Mouse (Mus musculus) olfactory bulb, adult 2 months (tissue): Measurements from ENCODE around the gene 1500011B03Rik. TPM values are rescaled to one million over a fixed set of nuclear protein-coding genes. Genes with fewer than 3 reads are reported as not detected.
A peak's percentile ranks its signal among the peaks of the same experiment; 100 is the strongest.
"Not testable (repeated sequence)": the region's sequence is repeated elsewhere in the genome, so short reads cannot be mapped to it uniquely, and the experiment has no call there.

Experiments
- H3K27ac ChIP-seq: fragments of 200-500 bp; 2 replicates; pipeline ENCODE4 v1.5.1; 2012; ENCODE audit warnings: low read depth, low read length; ENCODE audit not compliant: insufficient read depth
- H3K4me1 ChIP-seq: fragments of 200-500 bp; 2 replicates; pipeline ENCODE4 v1.6.1; 2012; ENCODE audit warnings: low read length; ENCODE audit not compliant: control insufficient read depth, insufficient read depth
- H3K4me3 ChIP-seq: fragments of 200-500 bp; 2 replicates; pipeline ENCODE4 v1.5.1; 2012; ENCODE audit warnings: mild to moderate bottlenecking, low read depth, low read length, moderate library complexity; ENCODE audit not compliant: insufficient read depth
- CTCF ChIP-seq: fragments of 200-500 bp; IDR thresholded peaks from 2 replicates; pipeline ENCODE4 v1.5.1; 2012; ENCODE audit warnings: low read depth, mild to moderate bottlenecking, low read length, moderate library complexity; ENCODE audit not compliant: insufficient read depth
- POLR2A ChIP-seq: fragments of 200-500 bp; IDR thresholded peaks from 2 replicates; pipeline ENCODE4 v1.6.1; 2012; ENCODE audit warnings: mild to moderate bottlenecking, low read depth, low read length, moderate library complexity; ENCODE audit not compliant: insufficient read depth
- WGBS: fragments of 180-500 bp; shearing (Covaris S2); methylation state at CpG from one replicate; pipeline ENCODE4 v1.1.7; 2018; 5-methylcytosine and 5-hydroxymethylcytosine counted together
- polyA plus RNA-seq: library from polyadenylated mRNA; stranded (reverse); fragments of >200 nt; gene quantifications from 2 replicates; pipeline ENCODE4 v1.2.4, GENCODE M21; 2012; ENCODE audit warnings: low replicate concordance; ENCODE audit not compliant: missing spikeins, insufficient read depth, insufficient read length

The 1500011B03Rik gene
- polyA plus RNA-seq, 1 experiment, result not detected

DNA sequence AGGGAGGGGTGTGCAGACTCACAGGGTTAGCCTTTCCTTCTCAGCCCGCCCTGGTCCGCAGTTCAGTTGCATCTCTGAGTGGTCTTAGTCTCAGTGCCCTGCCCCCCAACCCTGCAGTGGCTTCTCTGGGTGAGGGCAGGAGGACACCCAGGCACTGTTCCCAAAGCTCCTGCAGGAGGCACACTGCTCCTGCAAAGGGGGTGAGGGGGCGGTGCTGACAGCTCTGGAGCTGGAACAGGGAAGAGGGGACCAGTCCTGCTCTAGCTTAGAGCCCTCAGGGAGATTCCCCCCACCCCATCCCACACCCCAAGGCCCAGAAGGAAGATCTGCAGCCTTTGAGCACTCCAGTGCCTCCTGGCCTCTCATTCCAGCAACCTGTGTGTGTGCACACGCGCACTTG lies 19.4 kb upstream of the 1500011B03Rik start:
- H3K4me1 ChIP-seq, result 0 out of 2 replicates have a peak, but pooled peaks cover 7% of the 10 kb centered on the region
- 71% methylated on average over 5 of the region's 5 CpGs for WGBS
- TF ChIP-seq POLR2A (no peak), CTCF (no peak)
- H3K27ac ChIP-seq, result no peak overlapping the region
- H3K4me3 ChIP-seq, result no peak overlapping the region

DNA sequence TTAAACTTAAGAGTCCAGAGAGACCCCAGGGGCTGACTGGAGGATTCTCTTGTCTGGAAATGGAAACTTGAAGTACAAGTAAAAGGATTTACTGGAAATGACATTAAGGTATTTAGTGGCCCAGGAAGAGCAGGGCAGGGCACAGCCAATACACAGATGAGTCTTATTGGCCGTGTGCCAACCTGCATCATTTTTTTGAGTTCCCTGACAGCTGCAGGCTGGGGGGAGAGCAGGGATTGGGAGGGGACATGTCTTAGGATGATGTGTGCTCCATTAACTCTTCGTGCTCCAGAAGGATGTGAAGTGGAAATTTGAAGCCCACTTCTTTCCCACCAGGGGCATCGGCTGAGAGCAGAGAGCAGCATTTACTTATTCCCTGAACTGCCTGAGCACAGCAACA lies 18.9 kb upstream of the 1500011B03Rik start:
- not testable (repeated sequence) for H3K27ac ChIP-seq

DNA sequence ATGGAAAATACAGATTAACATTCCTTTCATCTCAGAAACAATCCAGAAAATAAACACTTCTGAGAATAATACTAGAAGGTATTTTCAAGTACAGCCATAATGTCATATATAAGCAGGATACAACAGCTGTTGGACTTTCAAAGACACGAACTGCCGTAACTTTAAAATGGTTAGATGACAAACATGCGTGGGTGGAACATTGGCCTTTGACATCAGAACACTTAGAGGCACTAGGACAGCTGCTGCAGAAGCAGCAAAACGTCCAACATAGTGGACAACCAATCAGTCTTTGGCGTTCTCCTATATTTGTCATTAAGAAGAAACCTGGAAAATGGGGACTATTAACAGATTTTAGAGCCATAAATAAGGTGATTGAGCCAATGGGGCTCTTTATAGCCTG lies 17.2 kb upstream of the 1500011B03Rik start:
- 88% methylated on average over 5 of the region's 5 CpGs for WGBS
- not testable (repeated sequence) for H3K4me3 ChIP-seq, H3K4me1 ChIP-seq, H3K27ac ChIP-seq

More for the DNA sequence above, 18.9 kb upstream of the 1500011B03Rik start:
- H3K4me1 ChIP-seq, H3K4me3 ChIP-seq: not testable (repeated sequence)
- WGBS, result 62% methylated on average over 3 of the region's 3 CpGs

DNA sequence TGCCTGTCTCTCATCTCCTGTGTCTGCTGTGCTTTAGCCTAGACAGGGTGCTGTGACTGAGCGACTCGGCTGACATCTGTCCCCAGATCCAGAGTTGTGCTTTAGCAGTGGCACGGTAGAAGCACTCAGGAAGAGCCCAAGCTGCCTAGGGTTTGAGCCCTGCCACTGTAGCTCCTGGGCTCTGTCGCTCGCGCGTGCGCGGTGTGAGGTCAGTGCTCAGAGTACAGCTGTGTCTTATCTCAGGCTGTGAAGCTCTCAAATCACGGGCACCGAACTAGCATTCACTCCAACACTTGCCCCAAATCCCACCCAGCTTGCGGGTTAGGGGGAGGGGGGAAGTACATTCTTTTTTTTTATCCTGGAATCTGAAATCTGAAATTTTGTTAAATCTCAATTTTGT lies 13.6 kb upstream of the 1500011B03Rik start:
- H3K4me3 ChIP-seq, result no peak overlapping the region

DNA sequence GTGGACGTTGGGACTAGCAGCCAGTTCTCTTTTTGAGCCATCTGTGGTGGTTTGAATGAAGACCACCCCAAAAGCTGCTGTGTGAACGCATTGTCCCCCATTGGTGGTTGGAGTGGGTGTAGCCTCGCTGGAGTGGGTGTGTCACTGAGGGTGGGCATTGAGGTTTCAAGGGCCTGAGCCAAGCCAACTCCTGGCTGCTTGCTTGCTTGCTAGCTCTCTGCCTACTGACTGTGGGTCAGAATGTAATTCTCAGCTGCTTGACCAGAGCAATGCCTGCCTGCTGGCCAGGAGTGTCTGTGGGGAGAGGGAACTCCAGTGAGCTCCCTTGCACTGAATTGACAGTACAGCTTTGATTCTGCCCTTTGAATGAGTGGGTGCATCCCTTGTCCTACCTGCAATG lies 6.5 kb upstream of the 1500011B03Rik start:
- Histone ChIP-seq H3K27ac (no peak overlapping the region), H3K4me1 (peaks cover 6% of the 10 kb centered on the region), H3K4me3 (no peak overlapping the region)
- TF ChIP-seq CTCF, result no peak
- TF ChIP-seq POLR2A, result no peak
- WGBS, result 70% methylated on average over 3 of the region's 3 CpGs

More for the DNA sequence above, 13.6 kb upstream of the 1500011B03Rik start:
- 78% methylated on average over 12 of the region's 12 CpGs for WGBS
- TF ChIP-seq POLR2A (no peak), CTCF (no peak)
- no peaks in the 10 kb centered on the region for H3K4me1 ChIP-seq
- no peak overlapping the region for H3K27ac ChIP-seq

DNA sequence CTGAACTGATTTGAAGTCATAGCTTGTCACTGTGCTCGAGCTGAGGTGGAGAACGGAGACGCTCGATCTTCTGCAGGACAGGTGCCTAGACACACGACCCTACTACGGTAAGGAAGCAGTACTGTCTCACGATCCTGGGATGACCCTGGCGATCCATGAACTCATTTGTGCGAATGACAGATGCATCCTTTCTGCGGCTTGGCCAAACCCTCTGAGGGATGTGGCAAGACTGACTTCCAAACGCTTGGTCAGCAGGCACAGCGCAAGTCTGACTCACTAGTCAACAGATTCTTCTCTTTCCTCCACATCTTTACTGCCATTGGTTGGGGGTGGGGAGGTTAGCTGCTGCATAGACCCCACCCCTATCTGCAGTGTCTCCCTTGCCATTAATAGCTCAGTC lies 4.2 kb upstream of the 1500011B03Rik start:
- Histone ChIP-seq H3K4me1 (peaks cover 6% of the 10 kb centered on the region), H3K27ac (no peak overlapping the region), H3K4me3 (no peak overlapping the region)
- 87% methylated on average over 12 of the region's 12 CpGs for WGBS
- TF ChIP-seq CTCF (no peak), POLR2A (no peak)

DNA sequence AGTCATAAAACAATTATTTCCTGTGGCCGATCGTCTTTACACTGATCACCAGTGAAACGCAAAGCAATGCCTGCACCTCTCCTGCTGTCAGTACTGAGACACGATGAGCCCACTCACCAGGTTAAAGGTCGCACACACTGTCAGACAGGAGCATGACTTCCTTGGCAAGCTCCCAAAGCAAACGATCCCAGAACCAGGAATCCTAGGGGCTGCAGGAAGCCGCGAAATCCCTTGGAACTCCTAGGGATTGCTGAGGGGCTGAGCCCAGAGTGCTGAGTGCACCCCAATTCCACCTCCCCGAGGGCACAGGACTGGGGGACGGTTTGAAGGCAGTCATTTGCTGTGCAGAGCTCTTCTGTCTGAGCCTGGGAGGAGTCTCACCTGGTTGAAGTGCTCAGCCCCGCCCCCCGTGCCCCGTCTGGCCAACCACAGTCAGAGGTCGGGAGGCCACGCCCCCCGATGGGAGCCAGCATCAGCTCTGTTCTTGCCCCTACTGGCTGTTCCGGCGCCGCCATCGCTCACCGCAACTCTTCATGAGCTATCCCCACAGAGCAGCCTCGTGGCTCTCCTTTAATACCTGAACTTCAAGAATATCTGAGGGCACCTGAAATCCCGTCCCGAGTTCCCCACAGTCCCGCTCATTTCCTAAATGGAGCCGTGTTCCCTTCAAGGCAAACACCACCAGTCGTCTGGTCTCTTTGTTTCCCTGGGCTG lies 2.9 kb upstream of the 1500011B03Rik start:
- Histone ChIP-seq H3K4me1 (peaks cover 6% of the 10 kb centered on the region), H3K4me3 (peak overlapping the region; percentile 40), H3K27ac (0 out of 2 replicates have a peak overlapping the region, but pooled peaks have one; percentile 6)
- TF ChIP-seq CTCF (no peak), POLR2A (no peak)
- 6% methylated on average over 27 of the region's 27 CpGs for WGBS

DNA sequence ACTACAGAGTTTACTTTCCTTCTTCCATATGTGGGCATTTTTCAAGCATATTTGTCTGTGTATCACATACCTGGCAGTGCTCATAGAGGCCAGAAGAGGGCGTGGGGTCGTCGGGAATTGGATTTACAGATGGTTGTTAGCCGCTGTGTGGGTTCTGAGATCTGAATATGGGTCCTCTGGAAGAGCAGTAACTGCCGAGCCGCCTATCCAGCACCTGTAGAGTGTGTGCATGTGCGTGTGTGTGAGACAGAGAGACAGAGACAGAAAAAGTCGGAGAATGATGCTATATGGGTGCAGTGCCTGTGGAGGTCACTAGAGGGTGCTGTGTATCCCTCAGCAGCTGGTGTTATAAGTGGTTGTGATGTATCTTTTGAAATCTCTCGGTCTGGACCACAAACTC lies 929 bp upstream of the 1500011B03Rik start:
- H3K4me3 ChIP-seq, result no peak overlapping the region
- TF ChIP-seq CTCF, result peak; percentile 96
- no peak for TF ChIP-seq POLR2A
- H3K27ac ChIP-seq, result no peak overlapping the region
- H3K4me1 ChIP-seq, result peaks cover 6% of the 10 kb centered on the region
- WGBS, result 7% methylated on average over 9 of the region's 9 CpGs

DNA sequence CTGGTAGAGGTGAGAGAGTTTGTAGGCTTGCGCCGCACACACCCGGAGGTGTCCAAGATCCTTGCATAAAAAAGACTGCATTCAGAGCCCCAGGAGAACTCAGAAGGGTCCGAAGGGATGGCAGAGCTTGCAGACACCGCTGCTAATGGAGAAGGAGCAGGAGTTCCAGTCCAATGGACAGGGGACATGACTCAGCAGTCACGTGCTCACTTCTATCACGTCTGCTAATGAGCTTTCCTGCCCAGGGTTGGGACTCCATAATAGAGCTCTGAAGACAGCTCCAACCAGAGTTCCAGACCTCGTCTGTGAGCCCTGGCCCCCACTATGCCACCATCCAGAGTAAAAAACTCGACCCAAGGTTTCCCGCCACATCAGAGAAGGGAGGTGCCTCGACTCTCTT lies 5.1 kb downstream of the 1500011B03Rik start:
- WGBS, result 75% methylated on average over 11 of the region's 11 CpGs
- Histone ChIP-seq H3K4me3 (no peak overlapping the region), H3K27ac (no peak overlapping the region), H3K4me1 (peaks cover 6% of the 10 kb centered on the region)
- TF ChIP-seq POLR2A, result no peak
- TF ChIP-seq CTCF, result no peak

DNA sequence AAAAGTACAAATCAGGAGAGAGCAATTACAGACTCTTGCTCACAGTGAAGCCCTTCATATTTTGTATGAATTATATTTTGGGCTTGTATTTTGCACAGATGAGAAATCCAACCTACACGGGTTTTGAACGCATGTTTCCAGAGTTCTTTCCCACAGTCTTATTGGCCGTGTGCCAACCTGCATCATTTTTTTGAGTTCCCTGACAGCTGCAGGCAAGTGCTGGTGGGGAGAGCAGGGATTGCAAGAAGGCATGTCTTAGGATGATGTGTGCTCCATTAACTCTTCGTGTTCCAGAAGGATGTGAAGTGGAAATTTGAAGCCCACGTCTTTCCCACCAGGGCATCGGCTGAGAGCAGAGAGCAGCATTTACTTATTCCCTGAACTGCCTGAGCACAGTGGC lies 6.7 kb downstream of the 1500011B03Rik start:
- no peak overlapping the region for H3K27ac ChIP-seq
- peaks cover 13% of the 10 kb centered on the region for H3K4me1 ChIP-seq
- TF ChIP-seq POLR2A (no peak), CTCF (no peak)
- no peak overlapping the region for H3K4me3 ChIP-seq
- WGBS, result 75% methylated on average over 6 of the region's 6 CpGs
